Mouse (Mus musculus) erythroblast, embryonic 14.5 days (primary cell): ENCODE results near the gene Atxn1.

Source experiments
- GATA1 ChIP-seq: IDR thresholded peaks from 2 replicates; pipeline ENCODE4 v1.6.1; 2012; ENCODE audit warnings: low read length, inconsistent platforms, mixed read lengths
- TAL1 ChIP-seq: IDR thresholded peaks from 3 replicates; pipeline ENCODE4 v1.6.1; 2012; ENCODE audit warnings: low read length, inconsistent platforms, mixed read lengths

DNA sequence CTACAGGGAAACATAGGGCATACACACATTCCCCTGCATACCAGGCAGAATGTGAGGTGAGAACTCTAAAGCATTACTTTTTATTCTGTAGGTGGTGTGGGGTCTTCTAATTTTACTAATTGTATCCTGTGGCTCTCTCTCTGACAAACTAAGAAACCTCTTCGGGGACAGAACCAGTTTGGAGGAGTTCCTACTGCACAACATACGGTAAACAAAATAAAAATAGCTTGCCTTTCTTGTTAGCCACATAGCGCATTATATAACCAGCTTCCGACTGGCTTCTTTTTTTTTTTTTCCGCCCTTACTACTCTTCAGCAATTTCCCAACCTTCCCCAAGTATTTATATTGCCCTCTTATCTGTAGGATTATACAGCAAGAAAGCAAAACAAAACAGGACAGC, 2.0 kb downstream of the Atxn1 start:
- no peak for TF ChIP-seq GATA1
- TF ChIP-seq TAL1: no peak
